Mouse (Mus musculus) C2C12 (cell line): ENCODE data around the gene Slc26a5.

Experiments
- CTCF ChIP-seq: IDR thresholded peaks from one replicate; pipeline ENCODE4 v1.5.1; 2011; ENCODE audit not compliant: control insufficient read depth, insufficient read depth, insufficient read length
- USF1 ChIP-seq: IDR thresholded peaks from one replicate; pipeline ENCODE4 v1.6.1; 2011; ENCODE audit warnings: low read depth, mild to moderate bottlenecking, control low read depth, moderate library complexity

- TF ChIP-seq CTCF: no peak
- TF ChIP-seq USF1: no peak
Measured at GRCm38 (mm10) chr5:21828855-21829254, 36.5 kb downstream of the Slc26a5 start.
